Mouse (Mus musculus): ENCODE measurements around the gene Rbm20. TPM values are rescaled to one million over a fixed set of nuclear protein-coding genes. Genes with fewer than 3 reads are reported as not detected.

The Rbm20 gene
- total and polyA plus RNA-seq, 3 experiments: 37.3 to 58.6 TPM; not detected in 1

GRCm38 (mm10) chr19:53727277-53727676 lies 50.2 kb downstream of the Rbm20 start:
- H3K4me1 ChIP-seq (ENCODE audit: control insufficient read depth in 1 of 2, insufficient read depth in 2 of 2, low read length in 2 of 2): no peaks in the 10 kb centered on the region
- H3K27me3 ChIP-seq (ENCODE audit: control insufficient read depth in 1 of 2, insufficient read depth in 2 of 2, low read length in 2 of 2): peaks cover 1 to 7% of the 10 kb centered on the region in 2 experiments; a peak in 1 of 4 replicates
- no peak overlapping the region for H3K4me3 ChIP-seq (ENCODE audit: control insufficient read depth in 1 of 2, insufficient read depth in 1 of 2, low read depth in 2 of 2, low read length in 2 of 2)
- H3K9me3 ChIP-seq (replicated peaks; ENCODE audit: insufficient read depth, low read length): no peaks in the 10 kb centered on the region
- TF ChIP-seq MAZ (IDR thresholded peaks at IDR 0.05; ENCODE audit: low read depth, low read length) (no peak), ELF1 (IDR thresholded peaks at IDR 0.05; ENCODE audit: low read depth, low read length) (no peak), ZKSCAN1 (IDR thresholded peaks at IDR 0.05; ENCODE audit: low read depth, low read length) (no peak)
- H3K9ac ChIP-seq (ENCODE audit: control insufficient read depth, low read depth, low read length, poor library complexity, severe bottlenecking): no peak overlapping the region
- DNase-seq (ENCODE audit: low read depth, low spot score): no peak
- no peaks in the 10 kb centered on the region for H3K79me2 ChIP-seq (ENCODE audit: control insufficient read depth, insufficient read depth, low read length, poor library complexity)
- H3K36me3 ChIP-seq (ENCODE audit: control insufficient read depth in 1 of 2, insufficient read depth in 2 of 2, low read length in 2 of 2): no peaks in the 10 kb centered on the region
- no peak overlapping the region for H3K27ac ChIP-seq (ENCODE audit: control insufficient read depth, low read depth, low read length)

GRCm38 (mm10) chr19:53727886-53728669 lies 51.0 kb downstream of the Rbm20 start:
- Histone ChIP-seq H3K79me2 (ENCODE audit: control insufficient read depth, insufficient read depth, low read length, poor library complexity) (no peaks in the 10 kb centered on the region), H3K27ac (ENCODE audit: control insufficient read depth, low read depth, low read length) (no peak overlapping the region), H3K9ac (ENCODE audit: control insufficient read depth, low read depth, low read length, poor library complexity, severe bottlenecking) (no peak overlapping the region), H3K27me3 (ENCODE audit: control insufficient read depth in 1 of 2, insufficient read depth in 2 of 2, low read length in 2 of 2) (peaks cover 1 to 7% of the 10 kb centered on the region in 2 experiments; a peak in 1 of 4 replicates), H3K36me3 (ENCODE audit: control insufficient read depth in 1 of 2, insufficient read depth in 2 of 2, low read length in 2 of 2) (no peaks in the 10 kb centered on the region), H3K9me3 (replicated peaks; ENCODE audit: insufficient read depth, low read length) (no peaks in the 10 kb centered on the region), H3K4me3 (ENCODE audit: control insufficient read depth in 1 of 2, insufficient read depth in 1 of 2, low read depth in 2 of 2, low read length in 2 of 2) (no peak overlapping the region), H3K4me1 (ENCODE audit: control insufficient read depth in 1 of 2, insufficient read depth in 2 of 2, low read length in 2 of 2) (no peaks in the 10 kb centered on the region)
- no peak for DNase-seq (ENCODE audit: low read depth, low spot score)
- no peak for TF ChIP-seq E2F4 (IDR thresholded peaks at IDR 0.05; ENCODE audit: borderline replicate concordance, low read depth, low read length)
- no peak for TF ChIP-seq ZKSCAN1 (IDR thresholded peaks at IDR 0.05; ENCODE audit: low read depth, low read length)
- peak in 1 of 3 experiments; percentile 37; a peak in 2 of 6 replicates for TF ChIP-seq CTCF (IDR thresholded peaks at IDR 0.05 in 2 of 3, conservative IDR thresholded peaks at IDR 0.05 in 1 of 3; ENCODE audit: control insufficient read depth in 1 of 3, insufficient read depth in 1 of 3, low read depth in 2 of 3, low read length in 3 of 3, poor library complexity in 1 of 3, severe bottlenecking in 1 of 3)
- no peak for TF ChIP-seq KAT2A (conservative IDR thresholded peaks at IDR 0.05; ENCODE audit: low read depth, low read length)
- TF ChIP-seq GATA1 (IDR thresholded peaks at IDR 0.05; ENCODE audit: low read depth, low read length): no peak
- no peak for TF ChIP-seq MAX (IDR thresholded peaks at IDR 0.05; ENCODE audit: low read length)
- TF ChIP-seq RAD21 (IDR thresholded peaks at IDR 0.05; ENCODE audit: low read depth, low read length): peak; percentile 25
- peak; percentile 35 for TF ChIP-seq SMC3 (IDR thresholded peaks at IDR 0.05; ENCODE audit: low read depth, low read length)
- TF ChIP-seq ZC3H11A (IDR thresholded peaks at IDR 0.05; ENCODE audit: low read depth, low read length): no peak
- TF ChIP-seq ZMIZ1 (IDR thresholded peaks at IDR 0.05; ENCODE audit: low read depth, low read length): no peak
- no peak for TF ChIP-seq MAFK (IDR thresholded peaks at IDR 0.05; ENCODE audit: borderline replicate concordance, low read depth, low read length)
- TF ChIP-seq ELF1 (IDR thresholded peaks at IDR 0.05; ENCODE audit: low read depth, low read length): no peak
- TF ChIP-seq MEF2A (IDR thresholded peaks at IDR 0.05; ENCODE audit: extremely low read depth, insufficient replicate concordance, low read depth, low read length, poor library complexity, severe bottlenecking): no peak

Data from MEL (cell line).